Mouse (Mus musculus) kidney, postnatal 0 days (tissue): ENCODE results near the gene Gm19668. TPM values are rescaled to one million over a fixed set of nuclear protein-coding genes. Genes with fewer than 3 reads are reported as not detected.
"Not testable (repeated sequence)": the region's sequence is repeated elsewhere in the genome, so short reads cannot be mapped to it uniquely, and the experiment has no call there.

Experiments used
- ATAC-seq: fragments of 200-750 bp; cut with Nextera tagmentation; replicated peaks from 2 replicates; pipeline ENCODE4 v1.8.0; 2017; ENCODE audit warnings: low read depth, moderate number of reproducible peaks, moderate TSS enrichment, moderate library complexity; ENCODE audit not compliant: low FRiP score
- DNase-seq: peaks from one replicate; pipeline ENCODE4 v3.0.0-alpha.2; 2016; ENCODE audit warnings: low spot score
- H3K27ac ChIP-seq: fragments of 300-500 bp; sonication (generic); 2 replicates; pipeline ENCODE4 v1.5.1; 2014; ENCODE audit warnings: mild to moderate bottlenecking
- H3K27me3 ChIP-seq: fragments of 300-500 bp; sonication (generic); 2 replicates; pipeline ENCODE4 v1.6.1; 2014; ENCODE audit warnings: low read length, mixed read lengths; ENCODE audit not compliant: insufficient read depth
- H3K36me3 ChIP-seq: fragments of 300-500 bp; sonication (generic); 2 replicates; pipeline ENCODE4 v1.6.1; 2014; ENCODE audit warnings: low read length, mixed read lengths; ENCODE audit not compliant: insufficient read depth
- H3K4me1 ChIP-seq: fragments of 300-500 bp; sonication (generic); replicated peaks from 2 replicates; pipeline ENCODE4 v1.6.1; 2014; ENCODE audit warnings: antibody characterized with exemption, low read length, mixed read lengths; ENCODE audit not compliant: insufficient read depth
- H3K4me2 ChIP-seq: fragments of 300-500 bp; sonication (generic); 2 replicates; pipeline ENCODE4 v1.6.1; 2014; ENCODE audit warnings: mild to moderate bottlenecking, low read length, moderate library complexity, mixed read lengths
- H3K4me3 ChIP-seq: fragments of 300-500 bp; sonication (generic); replicated peaks from 2 replicates; pipeline ENCODE4 v1.5.1; 2014; ENCODE audit warnings: low read depth, low read length
- H3K9ac ChIP-seq: fragments of 300-500 bp; sonication (generic); 2 replicates; pipeline ENCODE4 v1.6.1; 2014; ENCODE audit warnings: low read depth, low read length
- H3K9me3 ChIP-seq: fragments of 300-500 bp; sonication (generic); replicated peaks from 2 replicates; pipeline ENCODE4 v1.6.1; 2016; ENCODE audit warnings: low read length, inconsistent platforms, mixed read lengths
- CTCF ChIP-seq: IDR thresholded peaks from 2 replicates; pipeline ENCODE4 v1.5.1; 2016; ENCODE audit warnings: antibody characterized with exemption, low read depth, mild to moderate bottlenecking, moderate library complexity
- WGBS: fragments of 180-500 bp; shearing (Covaris S2); extraction: QIAGEN DNeasy Blood & Tissue Kit; methylation state at CpG from one replicate; pipeline ENCODE4 v1.1.7; 2014; 5-methylcytosine and 5-hydroxymethylcytosine counted together
- polyA plus RNA-seq: library from polyadenylated mRNA; unstranded; fragments of >200 nt; fragmentation: Nextera tagmentation; extraction: Ambion mirVana; gene quantifications from 2 replicates; pipeline ENCODE4 v1.2.1, GENCODE M21; 2015

The Gm19668 gene
- polyA plus RNA-seq, 1 experiment from 2014 or later: not detected

- H3K27ac ChIP-seq: no peak overlapping the region
- H3K27me3 ChIP-seq: no peaks in the 10 kb centered on the region
- no peaks in the 10 kb centered on the region for H3K4me1 ChIP-seq
- ATAC-seq (no peak), DNase-seq (no peak)
- no peak for TF ChIP-seq CTCF
- H3K36me3 ChIP-seq: no peaks in the 10 kb centered on the region
- no peak overlapping the region for H3K4me2 ChIP-seq
- WGBS: 32% methylated on average over 3 of the region's 3 CpGs
- no peak overlapping the region for H3K4me3 ChIP-seq
- no peaks in the 10 kb centered on the region for H3K9me3 ChIP-seq
- H3K9ac ChIP-seq: no peak overlapping the region
Measured at GRCm38 (mm10) chr10:77797677-77798076, 1.3 kb downstream of the Gm19668 start.

- no peak for DNase-seq
- Histone ChIP-seq H3K9me3 (no peaks in the 10 kb centered on the region), H3K4me1 (no peaks in the 10 kb centered on the region), H3K27ac (no peak within 1 kb of the TSS), H3K36me3 (no peaks in the 10 kb centered on the region), H3K9ac (no peak within 1 kb of the TSS), H3K27me3 (no peaks in the 10 kb centered on the region), H3K4me2 (no peak within 1 kb of the TSS), H3K4me3 (no peak within 1 kb of the TSS)
- WGBS: 40% methylated on average over 2 of the region's 2 CpGs
- no peak for TF ChIP-seq CTCF
- ATAC-seq: no peak
Measured at GRCm38 (mm10) chr10:77794976-77795375, 4.0 kb downstream of the Gm19668 start, which contains the start of gene Gm9639. Gene Gm9639 (minus strand): TSS chr10:77795076.

GRCm38 (mm10) chr10:77788621-77789020 lies 10.3 kb downstream of the Gm19668 start:
- 38% methylated on average over 2 of the region's 2 CpGs for WGBS
- no peak overlapping the region for H3K4me3 ChIP-seq
- DNase-seq: no peak
- no peak for TF ChIP-seq CTCF
- H3K4me1 ChIP-seq: no peaks in the 10 kb centered on the region
- H3K36me3 ChIP-seq: no peaks in the 10 kb centered on the region
- H3K9me3 ChIP-seq: no peaks in the 10 kb centered on the region
- no peak overlapping the region for H3K4me2 ChIP-seq
- no peak overlapping the region for H3K27ac ChIP-seq
- ATAC-seq: no peak
- H3K27me3 ChIP-seq: no peaks in the 10 kb centered on the region
- H3K9ac ChIP-seq: no peak overlapping the region

- ATAC-seq, H3K27me3 ChIP-seq, DNase-seq, H3K36me3 ChIP-seq, H3K4me3 ChIP-seq, H3K4me1 ChIP-seq, H3K27ac ChIP-seq, H3K9ac ChIP-seq, H3K9me3 ChIP-seq, H3K4me2 ChIP-seq: not testable (repeated sequence)
- no CpG with 5 or more reads among the region's 1 CpGs for WGBS
Measured at GRCm38 (mm10) chr10:77787876-77788275, 11.1 kb downstream of the Gm19668 start, which contains the start of gene Gm7137. Gene Gm7137 (minus strand): TSS chr10:77788200.

GRCm38 (mm10) chr10:77783396-77783795 lies 15.5 kb downstream of the Gm19668 start:
- ATAC-seq, H3K36me3 ChIP-seq, H3K27me3 ChIP-seq, H3K4me1 ChIP-seq, H3K4me2 ChIP-seq, H3K27ac ChIP-seq, H3K9ac ChIP-seq, H3K4me3 ChIP-seq, DNase-seq, H3K9me3 ChIP-seq: not testable (repeated sequence)
- 75% methylated on average over 1 of the region's 3 CpGs for WGBS

GRCm38 (mm10) chr10:77782442-77782841 lies 16.5 kb downstream of the Gm19668 start, which contains the start of gene Gm3250:
Gene Gm3250 (minus strand): TSS chr10:77782542.
- H3K9ac ChIP-seq, H3K27ac ChIP-seq, H3K36me3 ChIP-seq, ATAC-seq, H3K4me3 ChIP-seq, H3K4me2 ChIP-seq, H3K9me3 ChIP-seq, DNase-seq, H3K27me3 ChIP-seq, H3K4me1 ChIP-seq: not testable (repeated sequence)
- WGBS: 100% methylated on average over 1 of the region's 1 CpGs

- not testable (repeated sequence) for ATAC-seq, H3K4me1 ChIP-seq, H3K9me3 ChIP-seq, H3K27ac ChIP-seq, H3K36me3 ChIP-seq, H3K4me2 ChIP-seq, DNase-seq, H3K9ac ChIP-seq, H3K27me3 ChIP-seq, H3K4me3 ChIP-seq
- 75% methylated on average over 1 of the region's 1 CpGs for WGBS
Measured at GRCm38 (mm10) chr10:77776844-77777243, 22.1 kb downstream of the Gm19668 start, which contains the start of gene Gm7138. Gene Gm7138 (minus strand): TSS chr10:77776944.

GRCm38 (mm10) chr10:77772142-77772541 lies 26.8 kb downstream of the Gm19668 start:
- WGBS: 90% methylated on average over 2 of the region's 3 CpGs
- not testable (repeated sequence) for H3K27me3 ChIP-seq, H3K27ac ChIP-seq, ATAC-seq, H3K9me3 ChIP-seq, H3K4me3 ChIP-seq, H3K9ac ChIP-seq, H3K4me2 ChIP-seq, H3K36me3 ChIP-seq, DNase-seq, H3K4me1 ChIP-seq

- H3K4me3 ChIP-seq, ATAC-seq, H3K27ac ChIP-seq, DNase-seq, H3K9me3 ChIP-seq, H3K9ac ChIP-seq, H3K4me2 ChIP-seq, H3K27me3 ChIP-seq, H3K4me1 ChIP-seq, H3K36me3 ChIP-seq: not testable (repeated sequence)
- 60% methylated on average over 1 of the region's 1 CpGs for WGBS
Measured at GRCm38 (mm10) chr10:77771225-77771624, 27.7 kb downstream of the Gm19668 start, which contains the start of gene Gm3238. Gene Gm3238 (minus strand): TSS chr10:77771325.
